Mouse (Mus musculus) spleen, adult 18-20 months (tissue): ENCODE data around the gene Pltp.
A peak's percentile ranks its signal among the peaks of the same experiment; 100 is the strongest.
"Not testable (repeated sequence)": the region's sequence is repeated elsewhere in the genome, so short reads cannot be mapped to it uniquely, and the experiment has no call there.

Experiments used
- DNase-seq, 2 experiments: peaks; one replicate each; pipeline ENCODE4 v3.0.0; 2022; ENCODE audit warnings: mixed read lengths in 2 of 2

Pltp gene

DNA sequence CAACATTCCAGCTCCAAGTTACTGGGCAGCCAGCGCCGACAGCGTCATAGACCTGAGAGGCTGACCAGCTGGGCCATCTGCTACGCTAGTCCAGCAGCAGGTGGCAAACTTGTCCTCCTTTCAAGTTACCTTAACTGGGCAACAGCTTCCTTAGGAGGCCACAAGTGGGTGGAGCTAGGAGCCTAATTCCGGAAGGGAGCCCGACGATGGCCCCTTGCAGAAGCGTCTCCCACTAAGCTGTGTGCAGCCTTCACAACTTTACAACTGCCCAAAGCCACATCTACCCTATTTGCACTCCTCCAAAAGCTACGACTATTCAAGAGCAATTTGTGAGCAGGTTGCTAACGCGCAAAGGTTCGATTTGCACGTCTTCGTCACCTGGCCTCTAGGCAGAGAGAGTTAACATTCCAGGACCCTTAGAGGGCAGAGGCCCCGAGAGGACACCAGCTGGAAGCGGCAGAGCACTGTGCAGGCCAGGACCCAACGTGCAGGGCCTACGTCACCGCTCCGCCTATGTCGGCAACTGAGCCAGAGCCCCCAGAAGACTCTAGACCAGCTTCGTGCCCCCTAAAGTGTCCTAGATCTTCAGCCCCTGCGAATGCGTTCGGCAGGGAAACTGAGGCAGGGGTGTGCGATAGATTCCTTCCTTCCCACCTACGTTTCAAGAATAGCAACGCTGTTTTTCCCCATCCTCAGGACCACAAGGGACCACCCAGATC lies 21.2 kb upstream of the Pltp start:
- DNase-seq, result peak; percentile 50 to 53

DNA sequence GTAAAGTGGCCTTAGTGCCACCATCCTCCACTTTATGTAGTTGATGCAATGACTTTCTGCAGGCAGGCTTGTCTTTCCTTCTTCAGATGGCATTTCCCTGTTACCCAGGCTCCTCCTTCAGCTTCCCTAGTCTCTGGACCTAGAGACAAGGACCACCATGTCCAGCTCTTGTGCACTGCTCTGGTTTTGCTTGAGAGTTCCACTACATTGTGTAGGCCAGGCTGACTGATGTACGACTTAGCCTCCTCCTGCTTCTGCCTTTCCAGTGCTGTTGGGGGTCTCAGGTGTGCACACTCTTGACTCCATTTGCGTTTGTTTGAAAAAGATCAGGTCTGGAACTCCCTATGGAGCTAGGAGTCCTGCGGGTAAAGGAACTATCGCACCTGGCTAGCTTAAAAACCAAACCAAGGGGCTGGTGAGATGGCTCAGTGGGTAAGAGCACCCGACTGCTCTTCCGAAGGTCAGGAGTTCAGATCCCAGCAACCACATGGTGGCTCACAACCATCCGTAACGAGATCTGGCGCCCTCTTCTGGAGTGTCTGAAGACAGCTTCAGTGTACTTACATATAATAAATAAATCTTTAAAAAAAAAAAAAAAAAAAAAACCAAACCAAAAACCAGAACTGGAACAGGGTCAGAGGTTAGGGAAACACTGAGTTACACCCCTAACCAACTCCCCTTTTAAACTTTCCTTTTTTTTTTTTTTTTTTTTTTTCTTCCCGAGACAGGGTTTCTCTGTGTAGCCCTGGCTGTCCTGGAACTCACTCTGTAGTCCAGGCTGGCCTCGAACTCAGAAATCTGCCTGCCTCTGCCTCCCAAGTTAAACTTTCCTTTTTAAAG lies 20.1 kb upstream of the Pltp start:
- not testable (repeated sequence) for DNase-seq

DNA sequence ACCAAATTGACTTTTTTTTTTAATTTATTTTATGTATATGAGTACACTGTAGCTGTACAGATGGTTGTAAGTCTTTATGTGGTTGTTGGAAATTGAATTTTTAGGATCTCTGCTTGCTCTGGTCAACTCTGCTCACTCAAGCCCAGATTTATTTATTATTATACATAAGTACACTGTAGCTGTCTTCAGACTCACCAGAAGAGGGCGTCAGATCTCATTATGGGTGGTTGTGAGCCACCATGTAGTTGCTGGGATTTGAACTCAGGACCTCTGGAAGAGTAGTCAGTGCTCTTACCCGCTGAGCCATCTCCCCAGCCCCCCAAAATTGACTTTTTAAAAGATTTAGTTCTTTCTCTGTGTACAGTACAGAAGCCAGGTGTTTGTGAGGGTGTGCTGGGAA lies 18.1 kb upstream of the Pltp start:
- DNase-seq, result not testable (repeated sequence)

DNA sequence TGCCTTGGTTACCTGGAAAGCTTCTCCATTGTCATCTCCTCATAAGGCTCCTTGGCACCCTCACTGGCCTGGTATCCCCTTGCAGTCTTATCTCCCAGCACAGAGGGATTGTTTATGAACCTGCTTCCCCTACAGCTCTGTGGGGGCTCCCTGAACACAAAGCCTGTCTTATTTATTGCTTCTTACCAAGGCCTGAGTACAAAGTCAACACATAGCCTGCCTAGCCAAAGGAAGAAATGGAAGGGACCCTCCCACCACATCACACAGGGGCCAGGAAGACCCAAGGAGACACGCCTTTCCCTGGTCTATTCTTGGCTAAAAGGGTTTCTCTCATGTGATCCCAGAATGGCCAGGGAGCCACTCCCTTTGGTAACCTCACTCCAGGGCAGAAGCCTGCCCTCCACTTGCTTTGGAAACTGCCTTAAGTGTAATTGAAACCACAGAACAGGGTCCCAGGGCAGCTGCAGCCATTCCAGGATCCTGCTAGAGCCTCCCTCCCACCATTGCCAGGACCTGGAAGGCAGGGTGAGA lies 16.8 kb upstream of the Pltp start:
- no peak for DNase-seq

DNA sequence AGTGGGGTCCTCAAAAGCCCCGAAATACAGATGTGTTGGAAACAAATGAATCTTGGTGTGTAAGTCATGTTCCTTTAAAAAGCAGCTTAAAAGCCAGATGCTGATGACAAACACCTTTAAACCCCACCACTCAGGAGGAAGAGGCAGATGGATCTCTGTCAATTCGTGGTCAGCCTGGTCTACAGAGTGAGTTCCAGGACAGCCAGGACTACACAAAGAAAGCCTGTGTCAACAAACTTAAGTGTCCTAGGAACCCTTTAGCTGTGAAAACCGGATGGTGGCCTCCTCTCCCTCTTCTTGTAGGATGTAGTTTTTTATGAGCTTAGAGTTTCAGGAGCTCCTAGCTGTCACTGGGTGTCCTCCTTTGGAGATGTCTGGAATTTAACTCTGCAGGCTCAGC lies 16.1 kb upstream of the Pltp start:
- DNase-seq, result no peak

DNA sequence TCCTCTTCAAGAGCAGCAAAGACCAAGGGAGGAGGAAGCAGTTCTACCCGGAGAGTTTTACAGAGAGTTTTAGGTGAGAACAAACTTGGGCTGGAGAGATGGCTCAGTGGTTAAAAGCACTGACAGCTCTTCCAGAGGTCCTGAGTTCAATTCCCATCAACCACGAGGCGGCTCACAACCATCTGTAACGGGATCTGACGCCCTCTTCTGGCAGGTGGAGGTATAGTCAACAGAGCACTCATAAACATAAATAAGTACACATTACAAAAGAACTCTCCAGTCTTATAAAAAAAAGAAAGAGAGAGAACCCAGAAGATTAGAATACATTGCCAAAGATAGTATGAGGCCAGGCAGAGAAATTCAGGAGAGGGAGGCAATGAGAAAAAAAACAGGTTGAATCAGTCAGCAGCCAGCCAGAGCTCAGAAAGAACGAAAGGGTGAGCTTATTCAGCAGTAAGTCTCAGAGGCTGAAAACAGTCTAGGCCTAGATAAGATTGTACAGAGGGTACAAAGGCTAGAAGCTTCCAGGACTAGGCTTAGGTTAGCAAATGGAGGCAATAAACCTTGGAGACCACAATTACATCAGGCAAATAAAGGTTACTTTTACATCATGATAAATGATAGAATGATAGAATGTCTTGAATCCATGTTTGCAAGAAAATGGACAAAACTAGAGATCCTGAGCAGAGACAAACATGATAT lies 14.2 kb upstream of the Pltp start:
- no peak for DNase-seq

DNA sequence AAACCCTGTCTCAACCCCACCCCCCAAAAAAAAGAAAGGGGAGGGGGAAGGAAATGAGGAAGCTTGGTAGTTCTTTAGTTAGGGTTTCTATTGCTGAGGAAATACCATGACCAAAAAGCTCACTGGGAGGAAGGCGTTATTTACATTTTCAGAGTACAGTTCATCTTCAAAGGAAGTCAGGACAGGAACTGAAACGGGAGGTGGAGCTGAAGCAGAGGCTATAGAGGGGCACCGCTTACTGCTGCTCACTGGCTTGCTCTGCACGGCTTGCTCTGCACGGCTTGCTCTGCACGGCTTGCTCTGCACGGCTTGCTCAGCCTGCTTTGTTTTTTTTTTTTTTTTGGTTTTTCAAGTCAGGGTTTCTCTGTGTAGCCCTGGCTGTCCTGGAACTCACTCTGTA lies 11.0 kb upstream of the Pltp start:
- DNase-seq, result peak in 1 of 2 experiments; percentile 53

DNA sequence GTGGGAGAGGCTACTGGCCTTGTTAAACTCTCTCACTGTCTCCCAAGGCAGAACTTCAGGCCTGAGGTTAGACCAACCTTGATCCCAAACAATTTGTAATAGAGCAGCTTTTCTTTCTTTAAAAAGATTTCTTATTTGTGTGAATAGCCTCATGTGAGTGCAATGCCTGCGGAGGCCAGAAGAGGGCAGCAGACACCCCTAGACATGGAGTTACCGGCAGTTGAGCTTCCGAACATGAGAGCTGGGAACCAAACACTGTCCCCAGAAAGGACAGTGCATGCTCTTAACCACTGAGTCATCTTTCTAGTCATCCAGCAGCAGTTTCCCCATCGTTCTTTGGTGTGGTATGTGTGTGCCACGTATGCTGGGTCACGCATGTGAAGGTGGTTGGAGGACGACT lies 10.1 kb upstream of the Pltp start:
- DNase-seq, result no peak

DNA sequence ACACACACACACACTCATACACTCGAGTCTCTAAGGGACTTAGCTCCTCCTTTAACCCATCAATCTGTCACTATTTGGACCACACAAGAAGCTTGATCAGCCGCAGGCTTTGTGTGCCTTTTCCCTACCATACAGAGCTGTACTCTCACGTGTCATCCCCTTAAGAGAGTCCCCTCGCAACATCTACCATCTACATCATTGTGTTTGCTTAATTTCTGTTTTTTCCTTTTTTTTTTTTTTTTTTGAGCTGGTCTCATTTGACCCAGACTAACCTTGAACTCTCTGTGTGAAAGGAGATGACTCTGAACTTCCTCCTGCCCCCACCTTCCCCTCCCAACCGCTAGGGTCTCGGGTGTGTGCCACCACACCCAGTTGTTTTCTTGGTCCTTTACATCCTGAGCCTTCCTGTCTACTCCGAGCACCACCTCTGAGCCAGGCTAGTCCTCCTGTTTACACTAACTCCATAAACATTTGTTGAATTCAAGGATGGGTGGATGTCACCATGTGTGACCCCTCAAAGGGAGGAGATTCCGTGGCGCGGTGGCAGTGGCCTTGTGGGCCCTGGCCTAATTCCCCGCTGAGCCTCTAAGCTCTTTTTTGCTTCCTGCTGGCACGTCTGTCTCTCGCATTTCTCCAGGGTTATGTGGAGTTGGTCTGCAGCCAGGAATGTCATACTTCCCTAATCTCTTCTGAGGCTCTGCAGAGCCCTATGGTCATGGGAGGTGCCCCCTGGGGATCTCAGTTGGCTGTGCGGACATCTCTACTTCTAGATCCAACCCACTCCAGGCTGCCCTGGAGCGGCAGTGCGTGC lies 9.4 kb upstream of the Pltp start:
- DNase-seq, result peak in 1 of 2 experiments; percentile 44

DNA sequence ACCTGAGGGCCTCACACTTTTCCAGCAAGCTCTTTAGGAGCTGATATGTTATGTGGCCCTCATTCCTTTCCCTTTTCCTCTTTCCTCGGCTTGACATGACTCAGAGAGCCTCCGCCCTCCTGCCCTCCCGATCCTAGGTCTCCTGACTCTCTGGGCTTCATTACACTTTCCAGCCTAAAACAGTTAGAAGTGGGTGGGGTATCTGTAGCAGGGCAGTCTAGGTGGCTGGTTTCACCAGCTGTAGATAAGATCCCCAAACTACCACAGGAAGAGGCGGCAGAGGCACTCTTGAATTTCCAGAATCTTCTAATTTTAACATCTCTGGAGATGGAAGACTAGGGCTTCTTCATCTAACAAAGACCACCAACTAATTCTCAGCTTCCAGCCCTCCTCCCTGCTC lies 7.1 kb upstream of the Pltp start:
- no peak for DNase-seq

DNA sequence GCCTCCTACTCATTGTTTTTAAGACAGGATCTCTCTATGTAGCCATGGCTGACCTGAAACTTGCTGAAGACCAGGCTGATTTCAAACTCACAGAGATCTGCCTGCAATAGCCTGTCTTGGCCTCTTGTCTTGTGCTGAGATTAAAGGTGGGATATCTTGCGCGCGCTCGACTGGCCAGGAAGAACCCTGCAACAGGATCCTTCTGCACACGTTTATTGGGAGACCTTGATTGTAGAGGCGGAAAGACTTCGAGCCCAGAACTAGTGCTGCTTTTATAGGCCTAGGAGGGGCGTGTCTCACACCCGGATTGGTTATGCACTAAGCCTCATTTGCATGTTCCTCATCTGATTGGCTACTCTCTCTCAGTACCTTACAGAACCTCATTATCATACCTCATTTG lies 5.9 kb upstream of the Pltp start:
- not testable (repeated sequence) for DNase-seq

DNA sequence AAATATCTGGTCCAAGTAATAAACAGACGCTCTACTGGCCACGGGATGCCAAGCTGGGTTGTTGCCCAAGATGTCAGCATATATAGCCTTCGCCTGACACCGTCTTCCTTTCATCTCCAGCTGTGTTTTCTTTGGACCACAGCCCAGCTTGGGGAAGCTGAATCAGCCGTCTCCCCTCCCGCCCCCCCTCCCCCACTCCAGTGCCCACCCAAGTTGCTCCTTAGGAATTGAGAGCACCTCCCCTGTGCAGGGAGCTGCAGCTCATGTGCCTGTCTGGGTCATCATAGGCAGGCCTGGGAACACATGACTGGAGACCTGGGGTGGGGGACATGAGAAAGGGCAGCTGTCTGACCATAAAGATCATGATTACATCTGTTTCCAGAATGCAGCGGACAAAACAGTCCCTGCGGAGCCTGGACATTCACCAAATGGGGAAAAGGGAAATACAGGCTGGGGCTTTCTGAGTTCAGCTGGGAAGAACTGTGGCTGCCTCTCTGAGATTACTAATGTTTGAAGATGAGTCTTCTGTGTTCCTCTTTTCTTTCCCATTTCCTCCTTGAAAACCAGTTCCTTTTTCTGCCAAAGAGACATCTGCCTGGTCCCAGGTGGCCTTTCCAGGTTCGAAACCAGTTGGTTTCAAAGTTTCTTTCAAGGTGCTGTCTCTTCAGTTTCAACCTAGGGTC lies 4.8 kb upstream of the Pltp start:
- DNase-seq, result no peak

DNA sequence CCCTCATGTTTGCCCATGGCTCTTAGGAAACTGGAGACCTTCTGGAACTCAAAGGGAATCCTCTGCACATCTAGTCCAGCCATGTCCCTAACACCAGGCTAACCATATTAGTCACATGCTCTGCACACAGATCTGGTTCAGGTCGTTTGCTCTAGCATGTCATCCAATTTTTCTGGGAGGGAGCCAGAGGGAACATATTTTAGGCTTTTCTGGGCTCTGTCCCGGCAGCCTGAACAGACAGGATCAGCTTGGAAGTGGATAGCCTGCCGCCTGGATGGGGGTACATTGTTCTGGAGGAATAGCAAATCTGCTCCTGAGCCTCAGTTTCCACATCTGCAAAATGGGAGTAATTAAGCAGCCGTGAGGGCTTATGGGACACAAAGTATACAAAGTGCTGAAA lies 3.6 kb upstream of the Pltp start:
- DNase-seq, result no peak

DNA sequence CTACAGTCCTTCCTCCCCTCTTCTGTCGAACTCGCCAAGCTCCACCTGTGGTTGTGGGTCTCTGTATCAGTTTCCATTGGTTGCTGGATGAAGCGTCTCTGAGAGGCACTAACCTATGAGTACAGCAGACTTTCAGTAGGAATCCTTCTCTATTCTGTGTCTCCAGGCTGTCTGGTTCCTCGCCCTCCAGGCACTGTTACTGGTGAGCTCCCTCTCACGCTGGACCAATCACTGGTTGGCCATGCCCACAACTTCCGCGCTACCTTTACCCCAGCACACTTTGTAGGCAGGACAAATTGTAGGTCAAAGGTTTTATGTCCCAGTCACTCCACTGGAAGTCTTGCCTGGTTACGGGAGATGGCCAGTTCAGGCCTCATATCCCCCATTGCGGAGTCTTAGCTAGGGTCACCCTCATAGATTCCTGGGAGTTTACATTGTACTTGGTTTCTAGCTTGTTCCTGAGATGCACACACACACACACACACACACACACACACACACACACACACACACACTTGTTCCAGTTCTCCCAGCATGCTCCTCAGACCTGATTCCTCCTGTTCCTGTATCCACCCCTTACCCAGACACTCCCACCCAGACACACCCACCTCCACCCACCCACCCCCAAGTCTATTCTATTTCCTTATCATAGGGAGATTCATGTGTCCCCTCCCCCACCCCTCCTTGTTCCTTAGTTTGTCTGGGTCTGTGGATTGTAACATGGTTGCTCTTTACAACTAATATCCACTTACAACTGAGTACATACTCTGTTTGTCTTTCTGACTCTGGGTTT lies 2.3 kb upstream of the Pltp start:
- DNase-seq, result no peak

DNA sequence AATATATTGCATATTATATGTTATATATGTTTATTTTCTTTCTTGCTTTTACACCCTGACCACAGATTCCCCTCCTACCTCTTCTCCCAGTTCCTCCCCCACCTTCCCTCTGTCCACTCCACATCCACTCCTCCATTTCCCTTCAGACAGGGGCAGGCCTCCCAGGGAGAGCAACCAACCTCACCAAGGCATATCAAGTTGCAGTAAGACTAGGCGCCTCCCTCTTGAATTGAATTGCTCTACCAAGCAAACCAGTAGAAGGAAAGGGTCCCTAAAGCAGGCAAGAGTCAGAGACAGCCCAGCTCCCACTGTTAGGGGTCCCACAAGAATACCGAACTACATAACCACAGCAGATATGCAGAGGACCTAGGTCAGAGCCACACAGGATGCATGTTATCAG lies 1.6 kb upstream of the Pltp start:
- DNase-seq, result no peak

DNA sequence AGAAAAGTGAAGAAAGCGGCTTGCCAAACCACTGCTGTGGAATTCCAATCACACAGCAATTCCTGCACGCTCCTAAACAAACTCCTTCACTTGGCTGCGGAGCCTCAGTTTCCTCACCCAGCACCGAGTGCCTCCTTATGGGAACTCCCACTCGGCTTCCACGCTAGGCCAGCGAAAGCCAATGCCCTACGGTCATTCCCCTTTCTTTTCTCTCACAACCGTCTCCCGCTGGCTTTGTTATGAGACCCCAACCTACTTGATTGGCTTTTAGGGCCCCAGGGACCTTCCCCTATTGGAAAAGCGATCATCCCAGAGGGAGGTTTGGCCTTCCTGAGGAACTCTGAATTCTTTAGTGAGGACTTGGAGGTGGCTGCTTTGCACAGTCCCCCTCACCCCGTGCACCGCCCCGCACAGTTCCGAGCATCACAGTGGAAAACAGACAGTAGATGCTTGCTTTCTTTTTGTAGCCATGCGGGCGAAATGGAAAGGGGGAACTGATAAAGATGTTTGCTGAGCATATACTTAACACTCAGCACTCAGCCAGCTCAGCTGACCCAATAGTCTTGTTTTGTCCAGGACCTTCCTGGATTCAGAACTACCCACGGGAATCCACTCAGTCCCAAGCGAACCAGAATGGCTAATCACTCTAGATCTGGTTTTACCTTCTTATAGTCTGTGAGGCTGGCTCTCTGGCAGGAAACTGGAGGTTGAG lies 487 bp upstream of the Pltp start:
- DNase-seq, result no peak

DNA sequence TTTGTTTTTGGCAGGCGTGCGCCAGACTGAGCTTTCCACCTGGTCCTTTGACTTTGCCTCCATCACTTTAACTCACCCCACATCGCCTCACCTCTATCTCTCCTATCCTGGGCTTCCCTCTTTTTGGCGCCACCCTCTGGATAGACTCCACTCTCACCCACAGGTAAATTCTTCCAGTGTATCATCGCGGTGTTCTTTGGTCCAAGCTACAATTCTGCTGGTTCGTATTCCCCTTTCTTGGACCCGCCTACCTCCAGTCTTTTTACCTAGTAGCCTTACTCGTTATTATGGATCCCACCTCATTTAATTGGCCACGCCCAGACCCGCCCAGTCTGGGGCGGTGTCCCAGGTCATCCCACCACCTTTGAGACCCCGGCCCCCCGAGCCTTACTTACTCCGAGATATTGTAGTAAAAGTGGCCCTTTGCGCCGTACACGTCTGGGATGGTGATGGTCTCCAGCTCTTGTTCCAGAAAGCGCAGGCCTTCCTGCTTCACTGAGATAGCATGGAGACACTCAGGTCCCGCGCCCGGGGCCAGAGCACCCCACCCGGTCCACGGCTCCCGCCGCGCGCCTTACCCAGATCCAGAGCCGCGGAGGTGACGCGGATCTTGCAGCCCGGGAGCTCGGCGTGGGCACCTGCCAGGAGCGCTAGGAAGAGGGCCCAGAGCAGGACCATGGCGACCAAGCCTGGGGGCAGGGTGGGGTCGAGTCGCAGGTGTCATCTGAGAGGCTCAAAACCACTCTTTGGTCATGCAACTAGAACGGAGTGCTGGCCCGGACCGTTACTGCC lies 1.0 kb downstream of the Pltp start:
- peak in 1 of 2 experiments; percentile 31 for DNase-seq

DNA sequence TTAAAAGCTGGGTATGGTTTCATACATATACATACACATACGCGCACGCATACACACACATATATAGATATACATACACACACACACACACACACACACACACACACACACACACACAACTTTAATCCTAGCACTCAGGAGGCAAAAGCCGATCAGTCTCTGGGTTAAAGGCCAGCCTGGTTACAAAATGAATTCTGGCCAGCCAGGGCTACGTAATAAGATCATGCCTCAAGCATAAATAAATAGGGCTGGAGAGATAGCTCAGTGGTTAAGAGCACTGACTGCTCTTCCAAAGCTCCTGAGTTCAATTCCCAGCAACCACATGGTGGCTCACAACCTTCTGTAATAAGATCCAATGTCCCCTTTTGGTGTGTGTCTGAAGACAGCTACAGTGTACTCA lies 1.9 kb downstream of the Pltp start:
- DNase-seq, result not testable (repeated sequence)

DNA sequence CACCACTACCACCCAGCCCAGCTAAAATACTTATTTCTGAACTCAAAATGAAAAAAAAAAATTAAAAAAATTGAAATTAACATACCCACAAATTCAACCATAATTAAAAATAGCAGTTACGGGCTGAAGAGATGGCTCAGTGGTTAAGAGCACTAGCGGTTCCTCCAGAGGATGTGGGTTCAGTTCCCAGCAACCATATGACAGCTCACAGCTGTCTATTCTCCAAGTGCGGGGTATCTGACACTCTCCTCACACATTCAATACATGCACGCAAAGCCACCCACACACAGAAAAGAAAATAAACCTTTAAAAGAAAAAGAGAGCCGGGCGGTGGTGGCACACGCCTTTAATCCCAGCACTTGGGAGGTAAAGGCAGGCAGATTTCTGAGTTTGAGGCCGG lies 7.5 kb downstream of the Pltp start:
- no peak for DNase-seq

DNA sequence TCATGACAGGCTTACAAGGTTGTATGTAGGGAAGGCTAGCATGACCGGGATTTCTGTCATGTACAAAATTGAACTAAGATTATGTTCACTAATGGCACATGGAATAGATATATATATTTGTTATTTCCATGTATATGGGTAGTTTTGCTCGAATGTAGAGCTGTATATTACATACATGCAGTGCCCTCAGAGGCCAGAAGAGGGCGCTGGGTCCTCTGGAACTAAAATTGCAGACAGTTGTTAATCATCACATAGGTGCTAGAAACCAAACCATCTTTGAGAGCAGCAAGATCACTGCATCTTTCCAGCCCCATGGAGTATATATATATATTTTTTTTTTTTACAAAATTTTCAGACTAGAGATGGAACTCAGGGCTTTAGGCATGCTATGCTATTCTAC lies 11.7 kb downstream of the Pltp start:
- DNase-seq, result no peak
